Mouse (Mus musculus) lung, postnatal 25 days (tissue): ENCODE measurements around the gene Camsap2.

ENCODE experiments used
- DNase-seq: peaks from one replicate; pipeline ENCODE4 v3.0.0; 2022; ENCODE audit warnings: low spot score

Gene Camsap2

DNA sequence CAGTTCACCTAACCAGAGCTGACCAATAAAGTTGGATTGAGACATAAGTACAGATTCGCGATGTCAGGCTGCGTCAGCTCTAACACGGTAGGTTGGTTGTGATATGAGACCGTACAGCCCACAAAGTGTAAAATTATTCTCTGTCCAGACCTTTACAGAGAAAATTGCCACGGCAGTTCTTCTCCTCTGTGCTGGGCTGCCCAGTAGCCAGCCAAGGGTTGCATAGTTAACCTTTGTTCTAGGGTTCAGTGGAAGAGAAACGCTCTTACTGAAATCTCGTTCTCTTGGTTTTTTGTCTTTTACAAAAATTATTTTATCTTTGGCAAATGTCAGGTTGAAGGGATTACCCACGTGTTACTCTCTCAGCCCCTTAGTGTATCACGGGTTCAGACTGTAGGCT lies 123.5 kb downstream of the Camsap2 start:
- no peak for DNase-seq

DNA sequence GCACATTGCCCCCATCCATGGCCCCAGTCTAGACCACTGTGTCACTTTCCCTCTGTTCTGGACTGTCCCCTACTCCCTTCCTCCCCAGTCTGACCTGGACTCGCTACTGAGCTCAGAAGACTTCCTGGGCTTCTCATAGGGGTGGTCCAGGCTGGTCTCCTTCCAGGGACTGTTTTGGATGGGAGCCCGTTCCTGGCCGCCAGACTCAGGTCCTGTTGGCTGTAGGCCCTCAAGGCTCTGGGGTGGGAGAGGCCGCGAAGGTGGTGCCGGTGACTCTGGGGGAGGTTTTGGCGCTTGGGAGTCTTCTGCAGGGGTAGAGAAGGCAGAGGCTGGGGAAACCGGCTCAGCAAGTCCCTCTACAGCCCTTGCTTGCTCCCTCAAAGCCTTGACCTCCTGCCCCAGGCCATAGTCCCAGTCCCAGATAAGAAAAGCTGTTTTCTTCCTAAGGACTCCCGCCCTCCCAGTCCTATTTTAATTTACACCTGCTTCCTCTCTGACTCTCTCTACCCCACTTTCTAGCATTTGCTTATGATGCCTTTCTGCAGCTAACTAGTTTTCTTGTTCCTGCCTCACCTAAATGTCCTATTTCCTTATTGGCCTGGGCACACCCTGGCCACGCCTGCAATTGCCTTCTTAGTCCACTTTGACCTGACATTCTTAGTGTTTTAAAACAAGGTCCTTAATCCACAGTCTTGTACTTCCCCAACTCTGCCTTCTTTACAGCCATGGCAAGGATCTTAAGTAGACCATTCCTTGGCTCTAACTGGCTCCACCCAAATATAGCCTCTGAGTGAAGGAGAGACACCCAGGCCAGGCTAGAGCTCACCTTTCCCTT lies 125.7 kb downstream of the Camsap2 start:
- peak; percentile 45 for DNase-seq
